Mouse (Mus musculus): Measurements from ENCODE around the gene Mier3. TPM values are rescaled to one million over a fixed set of nuclear protein-coding genes. Genes with fewer than 3 reads are reported as not detected.

Gene Mier3
- total RNA-seq (2014; rRNA removed; ENCODE audit: low replicate concordance) (11.6 and 21.9 TPM in 2 replicates), polyA plus RNA-seq (2015; fragmentation: Nextera tagmentation; extraction: Ambion mirVana) (6.4 and 7.6 TPM in 2 replicates)

DNA sequence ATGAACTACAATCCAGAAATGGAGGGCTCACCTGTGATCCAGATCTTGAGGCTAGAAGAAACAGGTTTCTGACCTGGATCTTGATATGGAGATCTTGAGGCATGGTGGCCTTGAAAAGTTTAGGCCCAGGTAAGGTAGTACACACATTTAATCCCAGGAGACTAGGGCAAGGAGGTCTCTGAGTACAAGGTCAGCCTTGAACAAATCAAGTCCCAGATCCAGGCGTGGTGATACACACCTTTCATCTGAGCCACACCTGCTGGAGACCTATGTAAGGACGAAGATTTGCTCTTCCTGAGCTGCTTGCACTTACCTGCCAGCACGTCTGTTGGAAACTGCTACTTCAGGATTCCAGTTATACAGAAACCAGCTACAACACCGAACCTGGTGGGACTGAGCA lies at the start of gene Mier3:
TSS of gene Mier3 (plus strand) at position 301 of the 400 bp plus-strand sequence.
- H3K4me3 ChIP-seq (ENCODE audit: low read depth, low read length): no peak within 1 kb of the TSS
- H3K9ac ChIP-seq (replicated peaks; ENCODE audit: low read depth, low read length): no peak within 1 kb of the TSS
- no peak for ATAC-seq (ENCODE audit: insufficient read depth, low read depth)
- no peak within 1 kb of the TSS for H3K27ac ChIP-seq (ENCODE audit: low read depth)
- H3K27me3 ChIP-seq (ENCODE audit: control insufficient read depth, insufficient read depth, low read length): no peaks in the 10 kb centered on the region
- H3K4me1 ChIP-seq (ENCODE audit: control insufficient read depth, insufficient read depth): 0 out of 2 replicates have a peak, but pooled peaks cover 4% of the 10 kb centered on the region
- TF ChIP-seq EP300 (IDR thresholded peaks at IDR 0.05; ENCODE audit: low read depth): no peak
- TF ChIP-seq CTCF (IDR thresholded peaks at IDR 0.05; ENCODE audit: low read depth): no peak
- H3K36me3 ChIP-seq (replicated peaks; ENCODE audit: control insufficient read depth, insufficient read depth, low read length): no peaks in the 10 kb centered on the region
- WGBS: 76% methylated on average over 4 of the region's 4 CpGs
- no peak for DNase-seq (ENCODE audit: low spot score)
- no peak within 1 kb of the TSS for H3K4me2 ChIP-seq (ENCODE audit: low read depth, low read length)
- no peaks in the 10 kb centered on the region for H3K9me3 ChIP-seq (replicated peaks; ENCODE audit: control insufficient read depth, low read length)

DNA sequence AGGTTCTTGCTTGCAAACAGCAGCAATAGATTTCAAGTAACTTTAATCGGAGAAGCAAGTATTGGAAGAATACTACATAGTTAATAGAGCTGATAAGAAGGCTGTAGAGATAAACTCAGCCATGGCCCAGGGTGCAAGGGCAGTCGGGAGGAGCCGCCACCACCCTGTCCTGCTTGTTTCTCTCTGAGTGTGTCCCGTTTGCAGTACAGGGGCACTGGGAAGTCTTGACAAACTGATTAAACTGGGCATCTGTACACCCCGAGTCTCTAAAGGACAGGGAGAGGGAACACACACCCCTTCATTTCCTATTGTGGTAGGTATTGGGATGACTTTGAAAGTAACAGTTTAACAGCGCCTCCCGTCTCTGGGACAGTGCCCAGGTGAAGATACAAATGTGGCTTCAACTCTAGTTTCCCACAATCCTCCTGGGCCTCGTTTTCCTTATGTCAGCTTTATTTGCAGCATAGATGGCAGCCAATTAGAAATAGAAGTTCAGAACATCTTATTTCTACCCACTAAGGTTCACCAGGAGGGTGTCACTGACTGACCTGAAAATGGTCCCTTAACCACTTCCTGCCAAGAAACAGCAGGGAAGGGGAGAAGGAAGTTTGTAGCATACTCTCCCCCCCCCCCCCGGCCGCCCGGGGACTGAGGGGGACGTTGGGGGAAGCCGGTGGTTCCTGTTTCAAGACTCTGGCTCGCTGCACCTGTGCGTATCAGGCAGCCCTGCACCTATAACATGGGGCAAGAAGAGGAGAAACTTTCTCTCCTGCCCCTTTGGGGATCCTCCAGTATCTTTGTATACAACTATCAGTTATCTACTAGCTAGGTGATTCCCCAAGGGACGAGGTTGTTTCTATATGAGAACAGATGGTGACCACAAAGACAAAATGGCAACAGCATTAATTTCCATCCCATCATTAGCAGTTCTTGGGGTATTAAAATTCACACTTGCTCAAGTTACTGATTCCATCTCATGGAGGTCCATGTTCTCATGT lies 46.3 kb upstream of the Mier3 start:
- Histone ChIP-seq H3K27ac (ENCODE audit: low read depth) (no peak overlapping the region), H3K36me3 (replicated peaks; ENCODE audit: control insufficient read depth, insufficient read depth, low read length) (no peaks in the 10 kb centered on the region), H3K9me3 (replicated peaks; ENCODE audit: control insufficient read depth, low read length) (no peaks in the 10 kb centered on the region), H3K9ac (replicated peaks; ENCODE audit: low read depth, low read length) (no peak overlapping the region), H3K4me2 (ENCODE audit: low read depth, low read length) (no peak overlapping the region), H3K27me3 (ENCODE audit: control insufficient read depth, insufficient read depth, low read length) (no peaks in the 10 kb centered on the region), H3K4me1 (ENCODE audit: control insufficient read depth, insufficient read depth) (no peaks in the 10 kb centered on the region), H3K4me3 (ENCODE audit: low read depth, low read length) (no peak overlapping the region)
- ATAC-seq (ENCODE audit: insufficient read depth, low read depth) (no peak), DNase-seq (ENCODE audit: low spot score) (no peak)
- no peak for TF ChIP-seq EP300 (IDR thresholded peaks at IDR 0.05; ENCODE audit: low read depth)
- no peak for TF ChIP-seq CTCF (IDR thresholded peaks at IDR 0.05; ENCODE audit: low read depth)
- 71% methylated on average over 15 of the region's 16 CpGs for WGBS

- H3K9me3 ChIP-seq (replicated peaks; ENCODE audit: control insufficient read depth, low read length): no peaks in the 10 kb centered on the region
- H3K36me3 ChIP-seq (replicated peaks; ENCODE audit: control insufficient read depth, insufficient read depth, low read length): no peaks in the 10 kb centered on the region
- no peak overlapping the region for H3K4me2 ChIP-seq (ENCODE audit: low read depth, low read length)
- no peak overlapping the region for H3K27ac ChIP-seq (ENCODE audit: low read depth)
- no peaks in the 10 kb centered on the region for H3K27me3 ChIP-seq (ENCODE audit: control insufficient read depth, insufficient read depth, low read length)
- DNase-seq (ENCODE audit: low spot score): no peak
- H3K4me3 ChIP-seq (ENCODE audit: low read depth, low read length): no peak overlapping the region
- no peak overlapping the region for H3K9ac ChIP-seq (replicated peaks; ENCODE audit: low read depth, low read length)
- TF ChIP-seq CTCF (IDR thresholded peaks at IDR 0.05; ENCODE audit: low read depth) (no peak), EP300 (IDR thresholded peaks at IDR 0.05; ENCODE audit: low read depth) (no peak)
- no peaks in the 10 kb centered on the region for H3K4me1 ChIP-seq (ENCODE audit: control insufficient read depth, insufficient read depth)
- 85% methylated on average over 6 of the region's 6 CpGs for WGBS
- ATAC-seq (ENCODE audit: insufficient read depth, low read depth): no peak
Measured at GRCm38 (mm10) chr13:111640319-111640718, 40.5 kb upstream of the Mier3 start.

GRCm38 (mm10) chr13:111643636-111644035 lies 37.1 kb upstream of the Mier3 start:
- no peak for ATAC-seq (ENCODE audit: insufficient read depth, low read depth)
- DNase-seq (ENCODE audit: low spot score): no peak
- Histone ChIP-seq H3K9me3 (replicated peaks; ENCODE audit: control insufficient read depth, low read length) (no peaks in the 10 kb centered on the region), H3K27me3 (ENCODE audit: control insufficient read depth, insufficient read depth, low read length) (no peaks in the 10 kb centered on the region), H3K4me1 (ENCODE audit: control insufficient read depth, insufficient read depth) (no peaks in the 10 kb centered on the region), H3K9ac (replicated peaks; ENCODE audit: low read depth, low read length) (no peak overlapping the region), H3K4me2 (ENCODE audit: low read depth, low read length) (no peak overlapping the region), H3K4me3 (ENCODE audit: low read depth, low read length) (no peak overlapping the region), H3K27ac (ENCODE audit: low read depth) (no peak overlapping the region), H3K36me3 (replicated peaks; ENCODE audit: control insufficient read depth, insufficient read depth, low read length) (no peaks in the 10 kb centered on the region)
- no peak for TF ChIP-seq EP300 (IDR thresholded peaks at IDR 0.05; ENCODE audit: low read depth)
- TF ChIP-seq CTCF (IDR thresholded peaks at IDR 0.05; ENCODE audit: low read depth): no peak
- 54% methylated on average over 2 of the region's 2 CpGs for WGBS

DNA sequence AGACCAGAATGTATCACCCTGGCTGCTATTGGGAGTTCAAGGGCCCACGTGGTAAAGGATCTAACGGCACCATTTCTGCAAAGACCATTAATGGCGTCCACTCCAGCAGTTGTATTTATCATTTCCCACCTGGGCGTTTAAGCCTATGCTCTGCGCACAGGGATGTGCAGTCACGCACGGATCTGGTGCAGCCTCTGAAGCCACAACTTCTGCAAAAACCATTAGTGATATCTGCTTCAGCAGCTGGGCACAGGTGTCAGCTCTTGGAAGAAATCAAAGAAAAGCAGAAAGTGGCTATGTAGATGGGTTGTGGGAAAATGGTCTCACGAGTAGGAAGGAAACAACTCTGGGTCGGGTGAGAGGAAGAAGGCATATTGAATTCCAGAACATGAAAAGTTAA lies 34.6 kb upstream of the Mier3 start:
- Histone ChIP-seq H3K36me3 (replicated peaks; ENCODE audit: control insufficient read depth, insufficient read depth, low read length) (no peaks in the 10 kb centered on the region), H3K27me3 (ENCODE audit: control insufficient read depth, insufficient read depth, low read length) (no peaks in the 10 kb centered on the region), H3K9ac (replicated peaks; ENCODE audit: low read depth, low read length) (no peak overlapping the region), H3K9me3 (replicated peaks; ENCODE audit: control insufficient read depth, low read length) (no peaks in the 10 kb centered on the region), H3K4me1 (ENCODE audit: control insufficient read depth, insufficient read depth) (no peaks in the 10 kb centered on the region), H3K27ac (ENCODE audit: low read depth) (no peak overlapping the region), H3K4me2 (ENCODE audit: low read depth, low read length) (no peak overlapping the region), H3K4me3 (ENCODE audit: low read depth, low read length) (no peak overlapping the region)
- WGBS: 82% methylated on average over 9 of the region's 9 CpGs
- no peak for DNase-seq (ENCODE audit: low spot score)
- TF ChIP-seq CTCF (IDR thresholded peaks at IDR 0.05; ENCODE audit: low read depth) (no peak), EP300 (IDR thresholded peaks at IDR 0.05; ENCODE audit: low read depth) (no peak)
- ATAC-seq (ENCODE audit: insufficient read depth, low read depth): no peak
